Comparison of ENCODE assay signal across 12 mouse cellular contexts in genomic region chr4:141925781-141926345, GRCm38 (mm10). TPM values are rescaled to one million over a fixed set of nuclear protein-coding genes. Genes with fewer than 3 reads are reported as not detected.
DNase-seq lines count a peak whose midpoint lies in the region; ATAC-seq and TF ChIP-seq lines count a peak whose summit lies in the region.
"Had no signal": no experiment of that assay in that cellular context is flagged by ENCODE, and none has a peak within 500 bp of the region (broad histone marks: within the 10 kb centered on the region; RNA-seq: fewer than 3 reads in every experiment).

No protein-coding gene starts in this region.

- peak; percentile 37; the same call in 1 of the 2 replicates for ATAC-seq in heart, embryonic 14.5 days (ENCODE audit: insufficient number of reproducible peaks, insufficient read depth, low FRiP score, low read depth)
- peak; percentile 81 for ATAC-seq in kidney, embryonic 16.5 days (ENCODE audit: low FRiP score, low TSS enrichment)
- no peak for ATAC-seq in granulocyte monocyte progenitor cell, adult 5-6 weeks (replicated peaks; ENCODE audit: poor library complexity, severe bottlenecking)

- no peaks in the 10 kb centered on the region for H3K79me2 ChIP-seq in heart, adult 2 months (replicated peaks; ENCODE audit: control insufficient read depth, insufficient read depth, low read length)

- H3K9me3 ChIP-seq in heart, embryonic 14.5 days (ENCODE audit: control insufficient read depth, low read length), result no peaks in the 10 kb centered on the region
- no peaks in the 10 kb centered on the region for H3K9me3 ChIP-seq in kidney, embryonic 16.5 days (ENCODE audit: low read length)
- H3K9me3 ChIP-seq: neural tube, embryonic 15.5 days had no signal

- 0 out of 4 replicates have a peak overlapping the region, but pooled peaks of 1 of the 2 experiments have one; percentile 24 for H3K27ac ChIP-seq in heart, embryonic 14.5 days (replicated peaks in 1 of 2; ENCODE audit: control insufficient read depth in 1 of 2, insufficient read depth in 1 of 2, low read depth in 2 of 2, low read length in 2 of 2)
- H3K27ac ChIP-seq in heart, adult 2 months, result no peak overlapping the region
- H3K27ac ChIP-seq in kidney, embryonic 16.5 days (ENCODE audit: low read length), result peak overlapping the region; percentile 47; the same call in 1 of the 2 replicates
- H3K27ac ChIP-seq: neural tube, embryonic 15.5 days had no signal

- no peak overlapping the region for H3K4me2 ChIP-seq in heart, embryonic 14.5 days (ENCODE audit: low read length)
- H3K4me2 ChIP-seq in kidney, embryonic 16.5 days (replicated peaks; ENCODE audit: low read depth, low read length), result no peak overlapping the region
- H3K4me2 ChIP-seq: neural tube, embryonic 15.5 days had no signal

- TF ChIP-seq POLR2A in heart, adult 2 months (IDR thresholded peaks at IDR 0.05; ENCODE audit: insufficient read depth, low read depth, low read length), result no peak

- H3K9ac ChIP-seq in heart, embryonic 14.5 days (ENCODE audit: low read length), result no peak overlapping the region
- no peak overlapping the region for H3K9ac ChIP-seq in heart, adult 2 months (ENCODE audit: low read depth, low read length)
- H3K9ac ChIP-seq in kidney, embryonic 16.5 days (replicated peaks; ENCODE audit: low read length), result no peak overlapping the region
- H3K9ac ChIP-seq: neural tube, embryonic 15.5 days had no signal

- no peak for TF ChIP-seq CTCF in heart, adult 2 months (IDR thresholded peaks at IDR 0.05)

- intact Hi-C loops in heart, adult 2 months (cut with DNase I), result no loop called here

- no peak for DNase-seq in heart, adult 2 months
- DNase-seq in lung, postnatal 10 days, result peak; percentile 25
- DNase-seq in lung, postnatal 4 days, result no peak
- DNase-seq in yolk sac, embryonic 10.5 days (ENCODE audit: low spot score), result peak; percentile 49
- DNase-seq in cerebellum, adult 9-10 months, result no peak
- DNase-seq: cerebellum, postnatal 36 days; lung, postnatal 36 days; right cerebral cortex, postnatal 14 days had no signal

- no peak for TF ChIP-seq EP300 in heart, adult 2 months (IDR thresholded peaks at IDR 0.05; ENCODE audit: insufficient read depth, low read depth, low read length)

- H3K4me1 ChIP-seq in heart, embryonic 14.5 days (ENCODE audit: control insufficient read depth in 2 of 2, insufficient read depth in 2 of 2, low read length in 2 of 2), result peaks cover 12 to 14% of the 10 kb centered on the region in 2 experiments; a peak in 3 of 4 replicates
- H3K4me1 ChIP-seq in heart, adult 2 months (ENCODE audit: control insufficient read depth, insufficient read depth, low read length), result no peaks in the 10 kb centered on the region
- peaks cover 17% of the 10 kb centered on the region for H3K4me1 ChIP-seq in kidney, embryonic 16.5 days (ENCODE audit: insufficient read depth, low read length)

- H3K36me3 ChIP-seq in heart, embryonic 14.5 days (ENCODE audit: control insufficient read depth, insufficient read depth, low read length), result no peaks in the 10 kb centered on the region
- H3K36me3 ChIP-seq in heart, adult 2 months (ENCODE audit: control insufficient read depth, insufficient read depth, low read length), result no peaks in the 10 kb centered on the region
- H3K36me3 ChIP-seq in kidney, embryonic 16.5 days (ENCODE audit: insufficient read depth, low read length), result no peaks in the 10 kb centered on the region
- H3K36me3 ChIP-seq: neural tube, embryonic 15.5 days had no signal

- H3K4me3 ChIP-seq in heart, embryonic 14.5 days (ENCODE audit: control insufficient read depth in 1 of 2, insufficient read depth in 1 of 2, low read depth in 1 of 2, low read length in 2 of 2), result no peak overlapping the region
- H3K4me3 ChIP-seq in heart, adult 2 months, result no peak overlapping the region
- no peak overlapping the region for H3K4me3 ChIP-seq in kidney, embryonic 16.5 days (ENCODE audit: low read length)
- H3K4me3 ChIP-seq: neural tube, embryonic 15.5 days had no signal

- no peaks in the 10 kb centered on the region for H3K27me3 ChIP-seq in heart, embryonic 14.5 days (ENCODE audit: control insufficient read depth, insufficient read depth, low read length)
- no peaks in the 10 kb centered on the region for H3K27me3 ChIP-seq in heart, adult 2 months (ENCODE audit: control insufficient read depth, insufficient read depth, low read length)
- no peaks in the 10 kb centered on the region for H3K27me3 ChIP-seq in kidney, embryonic 16.5 days (ENCODE audit: insufficient read depth, low read length)
- H3K27me3 ChIP-seq: neural tube, embryonic 15.5 days had no signal

- 46% methylated on average over 5 of the region's 5 CpGs for WGBS in heart, embryonic 14.5 days
- 49% methylated on average over 5 of the region's 5 CpGs for WGBS in heart, adult 2 months
- WGBS in kidney, embryonic 16.5 days, result 18% methylated on average over 5 of the region's 5 CpGs

RNA-seq across cellular contexts. Expression of gene Efhd2, which starts 51.1 kb away (rescaled TPM):
- polyA plus RNA-seq in heart, embryonic 14.5 days (2014; fragmentation: Nextera tagmentation; extraction: Ambion mirVana), result 33.2 and 43.6 TPM in 2 replicates
- total RNA-seq in heart, adult 2 months (2021), result 10 to 100 TPM; 19.4 to 21.2 TPM
- 28.4 and 33.0 TPM in 2 replicates for polyA plus RNA-seq in heart, adult 2 months (2012; rRNA removed)
- 58.5 and 62.4 TPM in 2 replicates for polyA plus RNA-seq in kidney, embryonic 16.5 days (2015; fragmentation: Nextera tagmentation; extraction: Ambion mirVana)
- total RNA-seq in granulocyte monocyte progenitor cell, adult 5-6 weeks (2014; fragmentation: Nextera tagmentation), result 50.2 and 58.8 TPM in 2 replicates
- total RNA-seq in granulocyte monocyte progenitor cell, adult 5-6 weeks (2017), result 53.7 and 72.7 TPM in 2 replicates

Comparison
In these comparisons a context has a peak if more than half of its experiments do, and no peak if none do; other contexts are left out.
1. DNase-seq: peak in lung, postnatal 10 days (single experiment) and yolk sac, embryonic 10.5 days (single experiment); none in heart, adult 2 months (0 of 2), lung, postnatal 4 days (0 of 2) and cerebellum, adult 9-10 months (single experiment).